Mouse (Mus musculus): Measurements from ENCODE around the gene Ssr1. TPM values are rescaled to one million over a fixed set of nuclear protein-coding genes. Genes with fewer than 3 reads are reported as not detected.

The Ssr1 gene
- polyA plus RNA-seq, 1 experiment from 2014 or later: 126 TPM

DNA sequence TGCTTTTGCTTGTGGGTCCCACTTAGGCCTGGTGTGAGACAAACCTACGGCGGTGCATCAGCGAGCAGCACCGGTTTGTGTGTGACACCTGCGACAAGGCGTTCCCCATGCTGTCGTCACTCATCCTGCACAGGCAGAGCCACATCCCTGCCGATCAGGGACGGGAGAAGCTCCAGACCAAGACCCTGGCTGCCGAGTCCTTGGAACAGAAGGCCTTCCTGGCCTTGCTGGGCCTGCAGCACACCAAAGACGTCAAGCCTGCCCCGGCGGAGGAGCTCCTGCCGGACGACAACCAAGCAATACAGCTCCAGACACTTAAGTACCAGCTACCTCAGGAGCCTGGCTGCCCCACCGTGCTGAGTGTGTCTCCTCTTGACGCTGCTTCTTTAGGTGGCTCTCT lies 64.5 kb downstream of the Ssr1 start:
- no peak overlapping the region for H3K27ac ChIP-seq (replicated peaks; ENCODE audit: low read depth, low read length)
- DNase-seq (ENCODE audit: low spot score): no peak
- H3K27me3 ChIP-seq (ENCODE audit: control insufficient read depth, insufficient read depth, low read length): no peaks in the 10 kb centered on the region
- peaks cover 15% of the 10 kb centered on the region; the same call in 1 of the 2 replicates for H3K36me3 ChIP-seq (ENCODE audit: control insufficient read depth, insufficient read depth, low read length)
- no peak overlapping the region for H3K9ac ChIP-seq (ENCODE audit: low read length)
- H3K4me1 ChIP-seq (ENCODE audit: control insufficient read depth, insufficient read depth, low read length): no peaks in the 10 kb centered on the region
- H3K4me3 ChIP-seq (ENCODE audit: low read depth, low read length): no peak overlapping the region
- no peak for ATAC-seq (ENCODE audit: insufficient number of reproducible peaks, low FRiP score, low TSS enrichment, low read depth)
- 90% methylated on average over 17 of the region's 17 CpGs for WGBS
- H3K4me2 ChIP-seq (ENCODE audit: low read depth, severe bottlenecking): no peak overlapping the region
- no peaks in the 10 kb centered on the region for H3K9me3 ChIP-seq (ENCODE audit: control insufficient read depth, low read length)

DNA sequence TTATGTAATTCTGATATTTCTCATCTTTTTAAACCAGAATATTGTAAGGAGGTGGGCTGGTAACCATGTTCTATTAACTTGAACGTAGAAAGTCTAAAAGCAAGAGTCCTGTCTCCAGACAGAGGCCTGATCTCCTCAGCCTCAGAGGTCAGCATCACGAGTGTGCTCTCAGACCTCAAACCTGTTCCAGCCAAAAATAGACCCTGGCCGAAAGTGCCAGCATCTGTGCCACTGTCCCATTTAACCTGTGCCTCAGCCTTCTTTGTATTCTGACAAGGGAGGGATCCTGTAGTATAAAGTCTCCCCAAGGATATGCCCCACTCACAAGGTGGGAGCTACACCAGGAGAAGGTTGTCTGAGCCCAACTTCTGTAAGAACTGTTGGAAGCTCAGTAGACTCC lies 67.6 kb downstream of the Ssr1 start:
- 86% methylated on average over 3 of the region's 3 CpGs for WGBS
- ATAC-seq (ENCODE audit: insufficient number of reproducible peaks, low FRiP score, low TSS enrichment, low read depth) (no peak), DNase-seq (ENCODE audit: low spot score) (no peak)
- Histone ChIP-seq H3K27me3 (ENCODE audit: control insufficient read depth, insufficient read depth, low read length) (no peaks in the 10 kb centered on the region), H3K36me3 (ENCODE audit: control insufficient read depth, insufficient read depth, low read length) (peaks cover 9% of the 10 kb centered on the region; the same call in 1 of the 2 replicates), H3K4me2 (ENCODE audit: low read depth, severe bottlenecking) (no peak overlapping the region), H3K9me3 (ENCODE audit: control insufficient read depth, low read length) (no peaks in the 10 kb centered on the region), H3K4me3 (ENCODE audit: low read depth, low read length) (no peak overlapping the region), H3K4me1 (ENCODE audit: control insufficient read depth, insufficient read depth, low read length) (no peaks in the 10 kb centered on the region), H3K9ac (ENCODE audit: low read length) (no peak overlapping the region), H3K27ac (replicated peaks; ENCODE audit: low read depth, low read length) (no peak overlapping the region)

DNA sequence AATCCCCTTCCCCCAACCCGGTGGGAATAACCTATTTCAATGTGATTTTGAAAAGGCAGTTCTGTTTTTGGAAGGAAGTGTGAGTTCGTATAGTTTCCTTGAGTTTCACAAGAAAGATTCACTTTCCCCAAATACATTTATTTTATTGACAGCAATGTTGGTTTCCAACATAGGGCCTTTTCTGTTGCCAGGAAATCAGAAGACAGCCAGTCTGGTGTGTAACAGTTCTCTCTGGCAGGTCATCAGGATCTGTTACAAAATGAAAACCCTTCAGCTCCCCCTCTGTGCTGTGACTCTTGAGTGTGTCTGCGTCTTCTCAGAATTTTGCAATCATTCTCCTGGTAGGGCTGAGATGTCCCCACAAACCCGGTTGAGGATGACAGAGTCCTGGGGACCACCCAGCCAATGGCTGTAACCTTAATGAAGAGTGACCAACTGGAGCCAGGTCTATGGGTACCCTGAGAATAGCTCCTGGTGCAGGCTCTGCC lies 69.5 kb downstream of the Ssr1 start:
- Histone ChIP-seq H3K9me3 (ENCODE audit: control insufficient read depth, low read length) (no peaks in the 10 kb centered on the region), H3K9ac (ENCODE audit: low read length) (no peak overlapping the region), H3K4me2 (ENCODE audit: low read depth, severe bottlenecking) (no peak overlapping the region), H3K27me3 (ENCODE audit: control insufficient read depth, insufficient read depth, low read length) (no peaks in the 10 kb centered on the region), H3K4me1 (ENCODE audit: control insufficient read depth, insufficient read depth, low read length) (no peaks in the 10 kb centered on the region), H3K36me3 (ENCODE audit: control insufficient read depth, insufficient read depth, low read length) (peaks cover 3% of the 10 kb centered on the region; the same call in 1 of the 2 replicates), H3K4me3 (ENCODE audit: low read depth, low read length) (no peak overlapping the region), H3K27ac (replicated peaks; ENCODE audit: low read depth, low read length) (no peak overlapping the region)
- no peak for ATAC-seq (ENCODE audit: insufficient number of reproducible peaks, low FRiP score, low TSS enrichment, low read depth)
- no peak for DNase-seq (ENCODE audit: low spot score)
- WGBS: 71% methylated on average over 4 of the region's 4 CpGs

DNA sequence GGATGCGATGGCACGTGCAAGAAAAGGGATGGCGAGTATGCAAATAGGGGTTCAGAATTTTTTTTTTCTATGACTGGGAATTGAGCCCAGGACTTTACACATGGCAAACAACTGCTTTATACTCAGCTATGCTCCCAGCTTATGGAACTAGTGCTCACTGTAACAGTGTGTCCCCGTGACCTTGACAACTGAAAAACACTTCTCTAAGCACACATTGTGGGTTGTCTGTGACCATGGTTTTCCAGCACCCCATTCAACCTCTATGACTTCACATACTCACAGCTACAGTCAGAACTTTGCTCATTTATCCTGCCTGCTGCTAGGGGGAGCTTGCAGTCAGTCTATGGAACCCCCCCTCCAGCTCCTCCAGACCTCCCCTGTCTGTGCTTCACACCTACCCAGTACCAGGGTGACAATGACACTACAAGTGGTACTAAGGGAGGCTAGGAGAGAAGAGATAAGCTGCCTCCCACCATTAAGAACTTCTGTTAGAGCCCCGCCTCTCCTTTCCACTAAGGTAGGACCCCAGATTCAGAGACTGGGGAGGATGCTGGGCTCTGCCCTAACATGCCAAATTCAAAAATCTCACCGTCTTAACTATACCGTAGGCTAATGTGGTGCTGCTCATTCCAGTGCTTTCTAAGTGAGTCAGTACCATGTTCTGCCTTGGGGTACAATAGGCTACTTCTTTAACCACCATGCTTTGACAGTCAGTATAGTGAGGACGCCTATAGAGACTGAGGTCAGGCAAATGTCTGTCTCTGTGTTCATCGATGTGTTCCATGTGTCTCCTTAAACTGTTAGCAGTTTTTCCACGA lies 70.2 kb downstream of the Ssr1 start:
- Histone ChIP-seq H3K4me1 (ENCODE audit: control insufficient read depth, insufficient read depth, low read length) (no peaks in the 10 kb centered on the region), H3K27ac (replicated peaks; ENCODE audit: low read depth, low read length) (no peak overlapping the region), H3K36me3 (ENCODE audit: control insufficient read depth, insufficient read depth, low read length) (no peaks in the 10 kb centered on the region), H3K4me3 (ENCODE audit: low read depth, low read length) (no peak overlapping the region), H3K27me3 (ENCODE audit: control insufficient read depth, insufficient read depth, low read length) (no peaks in the 10 kb centered on the region), H3K4me2 (ENCODE audit: low read depth, severe bottlenecking) (no peak overlapping the region), H3K9ac (ENCODE audit: low read length) (no peak overlapping the region), H3K9me3 (ENCODE audit: control insufficient read depth, low read length) (no peaks in the 10 kb centered on the region)
- WGBS: 89% methylated on average over 10 of the region's 10 CpGs
- ATAC-seq (ENCODE audit: insufficient number of reproducible peaks, low FRiP score, low TSS enrichment, low read depth) (no peak), DNase-seq (ENCODE audit: low spot score) (no peak)

DNA sequence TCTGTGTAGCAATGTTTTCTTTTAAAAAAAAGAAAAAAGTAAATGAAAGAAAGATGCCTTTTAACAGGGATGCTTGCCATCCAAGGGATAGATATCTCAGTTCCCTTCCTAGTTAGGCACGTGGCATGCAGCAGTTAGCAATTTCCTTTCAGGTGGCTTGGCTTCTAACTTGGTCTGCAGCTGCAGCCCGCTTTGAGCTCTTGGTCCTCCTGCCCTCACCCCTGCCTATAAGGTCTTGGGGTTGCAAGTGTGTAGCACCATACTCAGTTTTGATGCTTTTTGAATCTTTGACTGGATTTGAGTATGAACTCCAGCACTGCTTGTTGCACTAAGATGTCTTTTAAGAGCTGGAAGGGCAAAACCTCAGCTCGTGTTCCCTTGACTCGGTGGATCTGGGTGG lies 70.9 kb downstream of the Ssr1 start:
- Histone ChIP-seq H3K36me3 (ENCODE audit: control insufficient read depth, insufficient read depth, low read length) (no peaks in the 10 kb centered on the region), H3K4me2 (ENCODE audit: low read depth, severe bottlenecking) (no peak overlapping the region), H3K4me1 (ENCODE audit: control insufficient read depth, insufficient read depth, low read length) (no peaks in the 10 kb centered on the region), H3K27me3 (ENCODE audit: control insufficient read depth, insufficient read depth, low read length) (no peaks in the 10 kb centered on the region), H3K9ac (ENCODE audit: low read length) (no peak overlapping the region), H3K4me3 (ENCODE audit: low read depth, low read length) (no peak overlapping the region), H3K9me3 (ENCODE audit: control insufficient read depth, low read length) (no peaks in the 10 kb centered on the region), H3K27ac (replicated peaks; ENCODE audit: low read depth, low read length) (no peak overlapping the region)
- WGBS: 82% methylated on average over 4 of the region's 4 CpGs
- DNase-seq (ENCODE audit: low spot score) (no peak), ATAC-seq (ENCODE audit: insufficient number of reproducible peaks, low FRiP score, low TSS enrichment, low read depth) (no peak)

DNA sequence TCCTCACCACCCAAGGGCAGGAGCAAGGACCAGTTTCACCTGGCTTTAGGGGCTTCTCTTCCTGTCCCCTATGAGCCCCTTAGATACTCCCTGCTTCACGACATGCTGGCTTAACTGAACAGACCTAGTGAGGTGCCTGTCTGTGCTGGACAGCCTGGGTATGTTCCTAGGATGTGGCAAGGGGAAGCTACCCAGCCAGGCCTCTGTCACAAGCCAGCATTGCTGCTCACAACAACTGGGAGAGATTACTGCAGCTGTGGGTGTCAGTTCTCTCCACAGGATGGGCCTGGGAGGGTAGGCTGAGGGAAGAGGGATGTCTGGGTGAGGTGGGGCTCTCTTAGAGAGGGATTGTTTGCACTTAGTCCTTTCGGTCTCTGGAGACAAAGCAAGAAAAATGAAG lies 73.3 kb downstream of the Ssr1 start:
- Histone ChIP-seq H3K9ac (ENCODE audit: low read length) (no peak overlapping the region), H3K4me3 (ENCODE audit: low read depth, low read length) (no peak overlapping the region), H3K4me1 (ENCODE audit: control insufficient read depth, insufficient read depth, low read length) (no peaks in the 10 kb centered on the region), H3K36me3 (ENCODE audit: control insufficient read depth, insufficient read depth, low read length) (peaks cover 10% of the 10 kb centered on the region), H3K27ac (replicated peaks; ENCODE audit: low read depth, low read length) (no peak overlapping the region), H3K4me2 (ENCODE audit: low read depth, severe bottlenecking) (no peak overlapping the region), H3K27me3 (ENCODE audit: control insufficient read depth, insufficient read depth, low read length) (no peaks in the 10 kb centered on the region), H3K9me3 (ENCODE audit: control insufficient read depth, low read length) (no peaks in the 10 kb centered on the region)
- no peak for DNase-seq (ENCODE audit: low spot score)
- 59% methylated on average over 2 of the region's 2 CpGs for WGBS
- ATAC-seq (ENCODE audit: insufficient number of reproducible peaks, low FRiP score, low TSS enrichment, low read depth): no peak; the same call in 1 of the 2 replicates

DNA sequence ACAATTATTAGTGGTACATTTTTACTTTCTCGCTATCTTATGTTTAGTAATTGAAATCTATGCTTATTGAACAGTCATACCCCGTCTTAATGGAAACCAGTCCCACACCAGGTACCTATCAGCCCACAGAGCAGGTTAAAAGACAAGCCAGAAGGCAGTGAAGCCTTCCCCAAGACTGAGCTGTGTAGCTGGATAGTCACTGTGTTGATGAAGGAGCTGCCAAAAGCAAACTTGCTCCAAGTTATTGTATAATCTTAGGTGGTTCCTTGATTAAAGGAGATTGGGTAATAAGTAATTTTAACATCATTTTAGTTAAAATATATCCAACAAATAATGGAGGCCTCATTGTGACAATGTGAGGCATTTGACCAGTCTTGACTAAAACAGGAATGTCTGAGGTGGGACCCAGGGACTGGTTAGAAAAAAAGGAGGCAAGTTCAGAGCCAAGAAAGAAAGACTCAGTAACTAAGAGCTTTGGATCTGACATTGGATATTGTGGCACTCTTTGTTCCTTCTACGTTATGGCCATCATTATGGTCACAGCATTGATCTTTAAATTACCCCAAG lies 74.2 kb downstream of the Ssr1 start:
- 85% methylated on average over 3 of the region's 3 CpGs for WGBS
- H3K36me3 ChIP-seq (ENCODE audit: control insufficient read depth, insufficient read depth, low read length): peaks cover 10% of the 10 kb centered on the region
- no peak overlapping the region for H3K9ac ChIP-seq (ENCODE audit: low read length)
- no peaks in the 10 kb centered on the region for H3K27me3 ChIP-seq (ENCODE audit: control insufficient read depth, insufficient read depth, low read length)
- no peak overlapping the region for H3K4me3 ChIP-seq (ENCODE audit: low read depth, low read length)
- H3K4me2 ChIP-seq (ENCODE audit: low read depth, severe bottlenecking): no peak overlapping the region
- H3K27ac ChIP-seq (replicated peaks; ENCODE audit: low read depth, low read length): no peak overlapping the region
- no peaks in the 10 kb centered on the region for H3K4me1 ChIP-seq (ENCODE audit: control insufficient read depth, insufficient read depth, low read length)
- ATAC-seq (ENCODE audit: insufficient number of reproducible peaks, low FRiP score, low TSS enrichment, low read depth) (no peak), DNase-seq (ENCODE audit: low spot score) (no peak)
- H3K9me3 ChIP-seq (ENCODE audit: control insufficient read depth, low read length): no peaks in the 10 kb centered on the region

DNA sequence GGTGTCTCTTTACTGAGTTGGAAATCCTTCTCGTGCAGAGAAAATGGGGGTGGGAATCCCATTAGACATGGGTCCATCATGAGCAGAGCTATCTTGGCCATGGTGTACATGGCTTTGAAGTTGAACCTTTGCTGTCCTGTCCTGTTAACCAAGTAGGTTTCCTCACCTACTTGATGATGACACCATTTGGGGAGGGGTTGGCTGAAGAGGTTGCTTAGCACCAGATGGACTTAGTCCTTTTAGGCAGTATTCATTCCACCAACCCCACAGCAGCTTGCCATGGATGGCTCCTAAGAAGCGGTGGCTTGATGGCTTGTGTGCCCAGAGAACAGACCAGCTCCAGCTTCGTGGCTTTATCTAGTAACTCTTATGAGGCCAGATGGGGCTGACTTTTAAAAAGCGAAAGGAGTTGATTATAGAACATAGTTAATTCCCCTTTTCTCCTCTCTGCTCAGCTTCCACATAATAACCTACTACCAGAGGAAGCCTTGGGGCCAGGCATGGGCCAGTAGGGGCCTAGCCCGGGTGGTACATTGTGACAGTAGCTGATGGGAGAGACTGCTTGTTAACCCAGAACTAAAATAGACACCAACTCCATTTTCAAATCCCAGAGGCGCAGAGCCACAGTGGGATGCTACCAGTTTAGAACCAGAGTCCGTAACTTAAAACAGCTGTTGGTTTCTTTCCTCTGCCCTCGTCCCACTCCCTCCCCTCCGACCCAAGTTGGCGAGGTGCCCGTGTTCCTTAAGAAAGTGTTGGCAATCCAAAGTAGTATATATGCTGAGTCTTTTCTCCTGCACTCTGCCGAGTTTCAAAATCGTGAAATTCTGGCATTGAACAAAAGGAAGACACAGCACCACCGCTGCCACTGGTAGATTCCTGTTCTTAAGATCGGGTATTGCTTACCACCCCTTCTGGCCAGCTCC lies 75.4 kb downstream of the Ssr1 start:
- no peaks in the 10 kb centered on the region for H3K27me3 ChIP-seq (ENCODE audit: control insufficient read depth, insufficient read depth, low read length)
- no peak overlapping the region for H3K4me2 ChIP-seq (ENCODE audit: low read depth, severe bottlenecking)
- H3K4me1 ChIP-seq (ENCODE audit: control insufficient read depth, insufficient read depth, low read length): no peaks in the 10 kb centered on the region
- H3K36me3 ChIP-seq (ENCODE audit: control insufficient read depth, insufficient read depth, low read length): peaks cover 10% of the 10 kb centered on the region
- H3K27ac ChIP-seq (replicated peaks; ENCODE audit: low read depth, low read length): no peak overlapping the region
- WGBS: 87% methylated on average over 15 of the region's 15 CpGs
- no peak for DNase-seq (ENCODE audit: low spot score)
- no peaks in the 10 kb centered on the region for H3K9me3 ChIP-seq (ENCODE audit: control insufficient read depth, low read length)
- H3K4me3 ChIP-seq (ENCODE audit: low read depth, low read length): no peak overlapping the region
- H3K9ac ChIP-seq (ENCODE audit: low read length): no peak overlapping the region
- no peak for ATAC-seq (ENCODE audit: insufficient number of reproducible peaks, low FRiP score, low TSS enrichment, low read depth)

Data from limb, embryonic 11.5 days (tissue).